Mouse (Mus musculus): Measurements from ENCODE around the gene Auts2.

DNA sequence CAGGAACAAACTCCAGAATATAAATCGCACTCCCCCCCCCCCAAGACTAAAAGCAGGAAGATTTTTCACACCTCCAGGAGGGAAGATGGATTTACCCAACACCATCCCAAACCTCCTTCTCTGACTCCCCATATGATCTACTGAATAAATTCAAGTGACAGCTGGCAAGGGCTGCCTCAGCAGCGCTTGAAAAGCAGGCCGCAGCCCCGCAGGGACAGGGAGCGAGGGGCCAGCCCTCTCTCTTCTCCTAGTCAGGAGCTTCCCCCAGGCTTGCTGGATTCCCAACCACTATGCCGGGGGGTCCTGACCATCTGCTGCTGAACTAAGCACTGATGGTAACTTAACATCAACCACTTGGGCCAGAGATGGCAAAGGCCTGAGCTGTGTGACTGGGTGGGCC lies 995.2 kb downstream of the Auts2 start:
- TF ChIP-seq CTCF (IDR thresholded peaks at IDR 0.05; ENCODE audit: borderline replicate concordance, insufficient read depth, low read depth, low read length) (no peak), POLR2A (IDR thresholded peaks at IDR 0.05; ENCODE audit: borderline replicate concordance, insufficient read depth, low read length) (no peak)

Measured in cerebellum, adult 2 months (tissue).